Mouse (Mus musculus) ES-E14 (cell line): ENCODE data around the gene Tap1.

Experiments used
- CHD2 ChIP-seq: IDR thresholded peaks from 2 replicates; pipeline ENCODE4 v1.6.1; 2014; ENCODE audit warnings: mild to moderate bottlenecking, low read depth, low read length, inconsistent platforms
- HCFC1 ChIP-seq: IDR thresholded peaks from 2 replicates; pipeline ENCODE4 v1.6.1; 2012; ENCODE audit warnings: low read length, inconsistent platforms, borderline replicate concordance; ENCODE audit not compliant: insufficient read depth
- ZC3H11A ChIP-seq: IDR thresholded peaks from 2 replicates; pipeline ENCODE4 v1.6.1; 2012; ENCODE audit warnings: low read depth, mild to moderate bottlenecking, inconsistent platforms, low read length, borderline replicate concordance
- ZNF384 ChIP-seq: IDR thresholded peaks from 2 replicates; pipeline ENCODE4 v1.6.1; 2012; ENCODE audit warnings: low read depth, low read length, inconsistent platforms

GRCm38 (mm10) chr17:34188010-34188409 lies 657 bp downstream of the Tap1 start:
- no peak for TF ChIP-seq ZC3H11A
- TF ChIP-seq CHD2 = no peak
- TF ChIP-seq HCFC1 = no peak
- TF ChIP-seq ZNF384 = no peak
